Mouse (Mus musculus): Measurements from ENCODE around the gene Pex3.
A peak's percentile ranks its signal among the peaks of the same experiment; 100 is the strongest.

Gene Pex3

GRCm38 (mm10) chr10:13536706-13537105 lies 16.2 kb downstream of the Pex3 start:
- no peak for DNase-seq (ENCODE audit: low spot score in 2 of 2)

- DNase-seq (ENCODE audit: low spot score in 2 of 2): no peak
Measured at GRCm38 (mm10) chr10:13534751-13535150, 18.2 kb downstream of the Pex3 start.

GRCm38 (mm10) chr10:13528155-13528554 lies 24.8 kb downstream of the Pex3 start:
- DNase-seq (ENCODE audit: low spot score in 2 of 2): no peak

- no peak for DNase-seq (ENCODE audit: low spot score in 2 of 2)
Measured at GRCm38 (mm10) chr10:13521857-13522256, 31.1 kb downstream of the Pex3 start.

DNA sequence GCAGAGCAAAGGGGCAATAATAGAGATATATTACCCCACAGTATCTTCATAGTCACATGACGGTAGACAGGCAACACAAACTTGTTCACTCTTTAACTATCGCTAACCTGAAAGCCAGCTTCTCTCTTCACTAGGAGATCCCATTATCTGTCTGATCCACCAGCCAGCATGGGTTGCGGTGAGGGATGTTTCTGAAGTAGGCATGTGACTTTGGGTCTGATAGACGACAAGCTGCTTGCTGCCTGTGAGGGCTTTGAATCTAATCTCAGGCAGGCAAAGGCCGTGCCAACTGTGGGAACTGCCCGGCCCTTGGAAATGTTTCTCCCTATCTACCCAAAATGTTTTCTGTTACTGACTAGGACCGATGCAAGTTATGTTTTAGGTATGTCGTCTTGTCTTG lies 50.6 kb downstream of the Pex3 start:
- DNase-seq (ENCODE audit: low spot score in 2 of 2): no peak

DNA sequence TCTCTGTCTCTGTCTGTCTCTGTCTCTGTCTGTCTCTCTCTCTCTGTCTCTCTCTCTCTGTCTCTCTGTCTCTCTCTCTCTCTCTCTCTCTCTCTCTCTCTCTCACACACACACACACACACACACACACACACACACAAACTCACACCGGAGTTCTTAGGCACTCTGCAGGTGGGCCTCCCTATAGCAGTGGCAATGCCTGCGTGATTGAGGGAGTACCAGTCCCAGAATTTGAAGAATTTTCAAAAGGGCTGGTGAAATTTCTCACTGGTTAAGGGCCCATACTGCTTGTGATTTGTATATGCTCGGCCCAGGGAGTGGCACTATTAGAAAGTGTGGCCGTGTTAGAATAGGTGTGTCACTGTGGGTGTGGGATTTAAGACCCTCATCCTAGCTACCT lies 51.4 kb downstream of the Pex3 start:
- DNase-seq (ENCODE audit: low spot score in 2 of 2): peak in 1 of 2 experiments; percentile 7

- DNase-seq (ENCODE audit: low spot score in 2 of 2): peak; percentile 77 to 88
Measured at GRCm38 (mm10) chr10:13500938-13501496, 51.9 kb downstream of the Pex3 start.

GRCm38 (mm10) chr10:13500473-13500872 lies 52.5 kb downstream of the Pex3 start:
- peak; percentile 6 to 10 for DNase-seq (ENCODE audit: low spot score in 2 of 2)

GRCm38 (mm10) chr10:13499331-13499730 lies 53.6 kb downstream of the Pex3 start, which contains the start of gene Fuca2:
TSS of gene Fuca2 (plus strand) at chr10:13499540.
- peak; percentile 15 to 31 for DNase-seq (ENCODE audit: low spot score in 2 of 2)

DNA sequence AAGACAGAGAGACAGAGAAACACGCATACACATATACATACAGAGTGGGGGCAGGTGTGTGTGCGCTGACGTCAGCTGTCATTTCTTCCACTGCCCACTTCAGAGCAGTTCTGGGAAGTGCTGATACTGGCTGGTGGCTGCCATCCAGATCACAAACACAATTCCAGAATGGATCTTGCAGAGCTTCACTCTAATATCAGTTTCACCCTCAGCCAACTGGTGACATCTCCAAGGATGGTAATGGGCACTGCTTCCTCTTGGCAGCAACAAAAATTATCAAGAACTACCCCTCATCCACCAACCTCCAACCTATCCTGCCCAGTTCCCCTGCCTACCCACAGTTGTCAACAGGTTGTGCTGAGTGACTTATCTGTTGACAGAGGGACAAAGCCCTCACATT lies 56.6 kb downstream of the Pex3 start:
- DNase-seq (ENCODE audit: low spot score in 2 of 2): no peak

- no peak for DNase-seq (ENCODE audit: low spot score in 2 of 2)
Measured at GRCm38 (mm10) chr10:13493978-13494686, 58.8 kb downstream of the Pex3 start.

GRCm38 (mm10) chr10:13489671-13490070 lies 63.3 kb downstream of the Pex3 start:
- DNase-seq (ENCODE audit: low spot score in 2 of 2): no peak

DNA sequence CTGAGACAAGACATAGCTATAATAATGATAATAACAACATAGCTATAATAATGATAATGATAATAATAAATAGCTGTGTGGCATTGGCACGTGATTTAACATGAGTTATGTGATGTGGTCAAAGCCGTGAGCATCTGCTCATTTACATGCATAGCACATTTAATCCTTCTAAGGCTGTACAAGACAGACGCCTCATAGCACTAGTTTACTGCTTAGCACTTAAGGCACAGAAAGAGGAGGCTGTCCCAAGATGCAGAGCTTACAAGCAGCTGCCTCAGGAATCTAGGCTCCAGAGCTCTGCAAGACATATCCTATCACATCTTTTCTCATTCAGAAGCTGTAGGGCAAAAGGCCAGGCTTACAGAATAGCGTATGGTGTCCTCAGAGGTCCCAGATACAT lies 67.0 kb downstream of the Pex3 start:
- DNase-seq (ENCODE audit: low spot score in 2 of 2): no peak

GRCm38 (mm10) chr10:13479341-13479740 lies 73.6 kb downstream of the Pex3 start:
- no peak for DNase-seq (ENCODE audit: low spot score in 2 of 2)

DNA sequence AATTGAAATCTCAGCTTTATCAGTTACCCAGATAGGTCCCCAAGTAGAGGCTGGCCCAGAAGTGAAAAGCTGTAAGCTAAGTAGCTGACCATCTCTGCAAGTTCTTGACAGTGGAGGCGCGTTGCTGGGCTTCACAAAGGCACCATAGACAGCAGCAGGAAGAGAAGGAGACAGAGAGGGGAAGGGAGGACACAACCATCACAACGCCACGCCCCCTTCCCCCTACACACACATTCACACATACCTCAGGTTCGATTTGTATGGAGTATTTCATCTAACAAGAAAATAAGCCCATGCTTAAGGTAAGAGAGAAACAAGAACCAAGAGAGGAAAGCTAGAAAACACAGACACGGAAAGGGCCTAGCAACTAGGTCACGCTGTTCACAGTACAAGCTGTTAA lies 77.8 kb downstream of the Pex3 start:
- DNase-seq (ENCODE audit: low spot score in 2 of 2): peak; percentile 13 to 46

- DNase-seq (ENCODE audit: low spot score in 2 of 2): peak in 1 of 2 experiments; percentile 7
Measured at GRCm38 (mm10) chr10:13474568-13474955, 78.4 kb downstream of the Pex3 start.

Measured in thymus, postnatal 10 days (tissue).